Mouse (Mus musculus) embryonic facial prominence, embryonic 11.5 days (tissue): ENCODE measurements at regions not wholly inside any gene's neighbourhood (a gene's known extent, or its start where the extent isn't known, plus 50 kb on each side); places are given as distances from the start of the nearest gene placed in this dataset.
"Not testable (repeated sequence)": the region's sequence is repeated elsewhere in the genome, so short reads cannot be mapped to it uniquely, and the experiment has no call there.

Experiments
- ATAC-seq: fragments of 200-750 bp; cut with Nextera tagmentation; replicated peaks from 2 replicates; pipeline ENCODE4 v1.8.0; 2017; ENCODE audit warnings: low read depth; ENCODE audit not compliant: insufficient number of reproducible peaks, low FRiP score, low TSS enrichment
- DNase-seq: peaks from one replicate; pipeline ENCODE4 v3.0.0-alpha.2; 2015; ENCODE audit warnings: low spot score
- H3K27ac ChIP-seq: fragments of 300-500 bp; sonication (generic); replicated peaks from 2 replicates; pipeline ENCODE4 v1.5.1; 2014; ENCODE audit warnings: mild to moderate bottlenecking, low read depth, low read length, control low read depth
- H3K27me3 ChIP-seq: fragments of 300-500 bp; sonication (generic); 2 replicates; pipeline ENCODE4 v1.6.1; 2014; ENCODE audit warnings: mild to moderate bottlenecking, low read length, moderate library complexity, mixed read lengths; ENCODE audit not compliant: control insufficient read depth, insufficient read depth
- H3K36me3 ChIP-seq: fragments of 300-500 bp; sonication (generic); replicated peaks from 2 replicates; pipeline ENCODE4 v1.6.1; 2014; ENCODE audit warnings: low read depth, mild to moderate bottlenecking, low read length, moderate library complexity, mixed read lengths; ENCODE audit not compliant: control insufficient read depth, insufficient read depth
- H3K4me1 ChIP-seq: fragments of 300-500 bp; sonication (generic); 2 replicates; pipeline ENCODE4 v1.6.1; 2014; ENCODE audit warnings: low read length, mixed read lengths; ENCODE audit not compliant: control insufficient read depth, insufficient read depth
- H3K4me2 ChIP-seq: fragments of 300-500 bp; sonication (generic); 2 replicates; pipeline ENCODE4 v1.6.1; 2014; ENCODE audit warnings: low read depth, mild to moderate bottlenecking, control low read depth, low read length, moderate library complexity
- H3K4me3 ChIP-seq: fragments of 300-500 bp; sonication (generic); 2 replicates; pipeline ENCODE4 v1.5.1; 2014; ENCODE audit warnings: low read depth, low read length, control low read depth
- H3K9ac ChIP-seq: fragments of 300-500 bp; sonication (generic); replicated peaks from 2 replicates; pipeline ENCODE4 v1.6.1; 2014; ENCODE audit warnings: mild to moderate bottlenecking, control low read depth, low read length
- H3K9me3 ChIP-seq: fragments of 300-500 bp; sonication (generic); replicated peaks from 2 replicates; pipeline ENCODE4 v1.6.1; 2016; ENCODE audit warnings: mild to moderate bottlenecking, low read length, inconsistent platforms, mixed read lengths; ENCODE audit not compliant: control insufficient read depth
- WGBS: fragments of 180-500 bp; shearing (Covaris S2); extraction: QIAGEN DNeasy Blood & Tissue Kit; methylation state at CpG from one replicate; pipeline ENCODE4 v1.1.7; 2014; 5-methylcytosine and 5-hydroxymethylcytosine counted together

DNA sequence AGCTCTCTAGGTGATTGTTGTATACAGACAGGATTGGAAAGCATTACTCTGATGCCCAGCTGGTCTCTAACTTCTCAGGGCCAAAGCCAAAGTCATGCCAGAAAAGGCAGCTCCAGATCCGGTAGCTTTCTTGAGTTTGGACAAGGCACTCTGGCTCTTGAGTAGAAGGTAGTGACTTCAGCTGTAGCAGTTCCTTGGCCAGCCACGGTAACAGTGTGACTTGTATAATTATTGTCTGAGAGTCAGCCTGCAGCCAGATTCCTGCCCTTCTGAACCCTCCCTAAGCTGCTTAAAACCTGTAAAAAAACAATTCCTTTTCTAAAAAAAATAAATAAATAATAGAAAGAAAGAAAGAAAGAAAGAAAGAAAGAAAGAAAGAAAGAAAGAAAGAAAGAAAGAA lies 843.0 kb downstream of the Diaph3 start:
- no peak for ATAC-seq
- Histone ChIP-seq H3K36me3 (no peaks in the 10 kb centered on the region), H3K9me3 (no peaks in the 10 kb centered on the region), H3K4me3 (no peak overlapping the region), H3K9ac (no peak overlapping the region), H3K4me2 (no peak overlapping the region), H3K4me1 (no peaks in the 10 kb centered on the region), H3K27ac (no peak overlapping the region), H3K27me3 (no peaks in the 10 kb centered on the region)
- 39% methylated on average over 2 of the region's 2 CpGs for WGBS
- no peak for DNase-seq

DNA sequence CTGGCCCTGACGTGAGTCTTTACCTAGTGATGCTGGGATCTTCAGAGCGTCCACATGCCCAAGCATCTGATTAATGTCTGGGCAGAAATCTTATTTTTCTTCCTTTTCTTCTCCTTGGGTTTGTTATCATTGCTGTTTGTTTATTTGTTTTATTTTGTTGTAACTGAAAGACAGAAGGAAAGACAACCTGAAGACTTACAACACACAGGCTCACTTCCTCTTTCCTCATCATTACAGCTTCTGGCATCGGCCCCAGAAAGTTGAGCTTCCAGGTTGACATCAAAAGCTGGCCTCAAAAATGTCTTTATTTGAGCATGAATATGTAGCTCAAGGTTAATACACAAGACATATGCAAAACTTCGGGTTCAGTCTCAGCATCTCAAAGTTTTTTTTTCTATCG lies 846.4 kb downstream of the Diaph3 start:
- H3K27ac ChIP-seq, H3K4me3 ChIP-seq, H3K4me1 ChIP-seq, H3K4me2 ChIP-seq, DNase-seq, H3K27me3 ChIP-seq, ATAC-seq, H3K36me3 ChIP-seq, H3K9ac ChIP-seq, H3K9me3 ChIP-seq: not testable (repeated sequence)
- 79% methylated on average over 5 of the region's 5 CpGs for WGBS

DNA sequence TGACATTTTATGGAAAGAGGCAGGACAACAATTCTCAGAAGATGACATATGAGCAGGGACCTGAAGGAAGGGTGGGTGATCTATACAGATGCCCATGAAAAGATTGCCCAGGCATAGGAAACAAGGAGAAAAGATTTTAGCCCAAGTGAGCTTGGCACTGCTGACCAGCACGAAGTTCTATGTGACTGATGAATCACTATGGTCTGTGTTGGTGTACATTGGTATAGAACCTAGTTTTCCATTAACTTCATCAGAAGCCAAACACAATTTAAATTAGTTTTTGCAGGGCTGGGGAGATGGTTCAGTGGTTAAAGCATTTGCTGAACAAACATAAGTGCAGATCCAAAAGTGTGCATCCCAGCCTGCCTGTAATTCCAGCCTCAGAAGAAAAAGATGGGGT lies 847.2 kb downstream of the Diaph3 start:
- ATAC-seq: no peak

DNA sequence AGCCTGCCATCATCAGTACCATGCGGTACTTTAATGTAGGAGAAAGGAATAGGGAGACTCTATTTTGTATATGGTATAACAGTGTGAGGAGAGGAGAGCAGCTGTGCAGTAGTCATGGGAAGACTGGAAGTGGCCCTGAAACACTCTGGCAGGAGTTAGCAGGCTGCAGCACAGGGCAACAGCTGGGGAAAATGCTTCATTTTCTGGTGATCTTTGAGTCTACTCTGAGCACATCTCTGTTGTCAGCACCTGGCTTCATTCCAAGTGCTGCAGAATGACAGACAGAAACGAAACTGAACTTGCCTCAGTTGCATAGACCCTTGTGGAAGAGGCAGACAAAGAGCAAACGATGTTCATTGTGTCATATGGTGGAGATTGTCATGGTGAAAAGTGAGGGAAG lies 847.7 kb downstream of the Diaph3 start:
- WGBS: 76% methylated on average over 3 of the region's 3 CpGs
- Histone ChIP-seq H3K27ac (no peak overlapping the region), H3K27me3 (no peaks in the 10 kb centered on the region), H3K4me2 (no peak overlapping the region), H3K36me3 (no peaks in the 10 kb centered on the region), H3K4me3 (no peak overlapping the region), H3K9ac (no peak overlapping the region), H3K9me3 (no peaks in the 10 kb centered on the region), H3K4me1 (no peaks in the 10 kb centered on the region)
- DNase-seq (no peak), ATAC-seq (no peak)

More for the DNA sequence above, 847.2 kb downstream of the Diaph3 start:
- Histone ChIP-seq H3K4me2 (no peak overlapping the region), H3K27ac (no peak overlapping the region), H3K27me3 (no peaks in the 10 kb centered on the region), H3K4me3 (no peak overlapping the region), H3K9me3 (no peaks in the 10 kb centered on the region), H3K36me3 (no peaks in the 10 kb centered on the region), H3K9ac (no peak overlapping the region), H3K4me1 (no peaks in the 10 kb centered on the region)
- 79% methylated on average over 1 of the region's 1 CpGs for WGBS
- no peak for DNase-seq

DNA sequence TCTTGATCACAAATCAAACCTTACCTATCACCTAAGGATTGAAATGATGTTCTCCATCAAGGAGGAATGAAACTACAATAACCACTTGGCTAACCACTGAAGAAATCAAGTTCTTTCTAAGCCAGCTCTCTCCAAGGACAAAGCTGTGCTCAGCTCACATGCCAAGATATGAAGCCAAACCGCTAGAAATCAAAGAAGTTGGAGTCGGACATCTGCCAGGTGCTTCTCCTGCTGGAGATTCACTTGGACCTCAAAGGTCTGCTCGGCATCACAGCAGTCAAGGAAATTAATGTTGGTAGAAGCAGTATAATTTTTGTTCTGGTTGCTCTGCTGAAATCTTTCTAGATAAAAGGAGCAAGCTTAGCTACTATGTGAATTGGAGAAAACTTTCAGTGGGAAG lies 850.5 kb downstream of the Diaph3 start:
- WGBS: 90% methylated on average over 3 of the region's 3 CpGs
- Histone ChIP-seq H3K9me3 (no peaks in the 10 kb centered on the region), H3K4me2 (no peak overlapping the region), H3K36me3 (no peaks in the 10 kb centered on the region), H3K9ac (no peak overlapping the region), H3K4me3 (no peak overlapping the region), H3K4me1 (no peaks in the 10 kb centered on the region), H3K27ac (no peak overlapping the region), H3K27me3 (no peaks in the 10 kb centered on the region)
- no peak for ATAC-seq
- DNase-seq: no peak

DNA sequence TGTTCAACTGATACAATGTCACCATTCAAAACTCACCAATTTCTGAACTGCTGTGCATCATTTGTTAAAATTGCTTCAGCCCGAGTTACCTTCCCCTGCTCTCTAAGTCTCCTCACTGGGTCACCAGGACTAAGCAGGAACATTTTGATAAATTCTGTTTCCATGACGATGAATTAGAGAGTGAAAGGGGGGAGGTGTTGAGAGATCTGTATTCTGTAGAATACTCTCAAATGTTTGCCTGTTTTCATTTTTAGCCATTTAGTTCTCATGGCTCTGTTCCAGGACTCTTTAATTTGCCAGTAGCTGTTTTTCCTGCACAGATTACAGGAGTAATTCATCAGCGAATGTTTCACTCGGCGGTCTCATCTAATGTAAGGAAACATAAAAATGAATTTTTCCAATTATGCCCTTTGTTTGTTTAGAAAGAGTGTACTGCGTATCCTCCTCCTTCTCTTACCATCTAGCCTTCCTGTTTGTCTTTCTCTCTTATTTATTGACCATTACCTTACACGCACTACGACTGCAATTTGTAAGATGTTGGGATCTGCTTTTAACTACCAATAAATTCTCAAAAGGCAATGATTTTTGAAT lies 879.3 kb downstream of the Diaph3 start:
- Histone ChIP-seq H3K4me2 (no peak overlapping the region), H3K27ac (no peak overlapping the region), H3K27me3 (no peaks in the 10 kb centered on the region), H3K36me3 (no peaks in the 10 kb centered on the region), H3K9ac (no peak overlapping the region), H3K9me3 (no peaks in the 10 kb centered on the region), H3K4me1 (no peaks in the 10 kb centered on the region), H3K4me3 (no peak overlapping the region)
- 70% methylated on average over 8 of the region's 8 CpGs for WGBS
- ATAC-seq (no peak), DNase-seq (peak; percentile 19)

DNA sequence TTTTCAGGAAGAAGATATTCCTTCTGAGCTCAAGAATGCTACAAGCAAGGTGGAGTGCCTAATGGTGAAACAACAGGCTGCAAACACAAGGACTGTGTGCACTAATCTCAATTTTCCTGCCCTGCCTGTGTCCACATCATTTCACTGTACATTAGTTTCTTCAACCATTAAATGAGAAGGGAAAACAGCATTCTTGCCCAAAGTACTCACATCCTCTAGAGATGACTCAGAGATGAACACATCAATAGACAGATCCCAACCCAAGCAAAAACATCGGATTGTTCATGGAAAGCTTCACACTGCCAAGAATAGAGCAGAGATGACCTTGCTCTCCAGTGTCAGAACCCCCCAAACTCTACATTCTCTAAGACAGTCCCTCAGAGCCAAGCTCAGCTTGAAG lies 886.8 kb downstream of the Diaph3 start:
- 68% methylated on average over 1 of the region's 1 CpGs for WGBS
- ATAC-seq (no peak), DNase-seq (no peak)
- Histone ChIP-seq H3K9me3 (no peaks in the 10 kb centered on the region), H3K27ac (no peak overlapping the region), H3K36me3 (no peaks in the 10 kb centered on the region), H3K4me2 (no peak overlapping the region), H3K4me3 (no peak overlapping the region), H3K9ac (no peak overlapping the region), H3K27me3 (no peaks in the 10 kb centered on the region), H3K4me1 (no peaks in the 10 kb centered on the region)

DNA sequence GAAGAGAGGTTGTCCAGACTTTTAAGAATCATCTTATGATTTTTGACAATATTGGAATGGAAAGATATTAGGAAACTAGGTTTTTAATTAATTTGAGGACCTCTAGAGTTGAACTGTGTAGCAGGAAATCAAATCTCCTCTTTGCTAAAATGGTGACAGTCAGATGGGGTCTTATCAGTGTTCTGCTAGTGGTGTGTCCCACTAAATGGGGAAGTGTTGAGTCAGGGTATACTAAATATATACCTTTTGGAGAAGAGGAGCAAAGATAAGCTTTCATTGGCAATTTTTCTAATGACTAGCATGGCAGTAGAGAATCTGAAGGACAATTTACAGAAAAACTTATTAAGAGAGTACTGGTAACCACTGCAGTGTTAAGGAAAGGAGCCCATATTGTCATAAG lies 889.4 kb downstream of the Diaph3 start:
- ATAC-seq (no peak), DNase-seq (no peak)
- no peak overlapping the region for H3K4me2 ChIP-seq
- no peaks in the 10 kb centered on the region for H3K36me3 ChIP-seq
- H3K4me3 ChIP-seq: no peak overlapping the region
- no peaks in the 10 kb centered on the region for H3K27me3 ChIP-seq
- no peak overlapping the region for H3K9ac ChIP-seq
- no peak overlapping the region for H3K27ac ChIP-seq
- H3K4me1 ChIP-seq: no peaks in the 10 kb centered on the region
- no peaks in the 10 kb centered on the region for H3K9me3 ChIP-seq
